Mouse (Mus musculus): ENCODE measurements at regions not wholly inside any gene's neighbourhood (a gene's known extent, or its start where the extent isn't known, plus 50 kb on each side); places are given as distances from the start of the nearest gene placed in this dataset.
A peak's percentile ranks its signal among the peaks of the same experiment; 100 is the strongest.

- no peak for TF ChIP-seq CTCF (IDR thresholded peaks at IDR 0.05; ENCODE audit: low read depth, low read length)
- TF ChIP-seq POLR2A (IDR thresholded peaks at IDR 0.05; ENCODE audit: borderline replicate concordance, low read depth, low read length): no peak
- Histone ChIP-seq H3K4me1 (ENCODE audit: control insufficient read depth, insufficient read depth, low read length) (no peaks in the 10 kb centered on the region), H3K4me3 (ENCODE audit: insufficient read depth, low read length) (no peak overlapping the region), H3K27ac (ENCODE audit: insufficient read depth, low read depth, low read length) (no peak overlapping the region)
Observed at GRCm38 (mm10) chr1:78876156-78876555, 59.6 kb downstream of the Kcne4 start.

GRCm38 (mm10) chr1:78879246-78879645 is 62.7 kb downstream of the Kcne4 start:
- Histone ChIP-seq H3K4me1 (ENCODE audit: control insufficient read depth, insufficient read depth, low read length) (no peaks in the 10 kb centered on the region), H3K27ac (ENCODE audit: insufficient read depth, low read depth, low read length) (no peak overlapping the region), H3K4me3 (ENCODE audit: insufficient read depth, low read length) (no peak overlapping the region)
- TF ChIP-seq POLR2A (IDR thresholded peaks at IDR 0.05; ENCODE audit: borderline replicate concordance, low read depth, low read length) (no peak), CTCF (IDR thresholded peaks at IDR 0.05; ENCODE audit: low read depth, low read length) (no peak)

- no peak overlapping the region for H3K4me3 ChIP-seq (ENCODE audit: insufficient read depth, low read length)
- TF ChIP-seq POLR2A (IDR thresholded peaks at IDR 0.05; ENCODE audit: borderline replicate concordance, low read depth, low read length) (no peak), CTCF (IDR thresholded peaks at IDR 0.05; ENCODE audit: low read depth, low read length) (no peak)
- H3K27ac ChIP-seq (ENCODE audit: insufficient read depth, low read depth, low read length): no peak overlapping the region
- H3K4me1 ChIP-seq (ENCODE audit: control insufficient read depth, insufficient read depth, low read length): no peaks in the 10 kb centered on the region
Observed at GRCm38 (mm10) chr1:78882455-78882854, 65.9 kb downstream of the Kcne4 start.

GRCm38 (mm10) chr1:78889241-78889640 is 72.7 kb downstream of the Kcne4 start:
- Histone ChIP-seq H3K4me3 (ENCODE audit: insufficient read depth, low read length) (no peak overlapping the region), H3K4me1 (ENCODE audit: control insufficient read depth, insufficient read depth, low read length) (0 out of 2 replicates have a peak, but pooled peaks cover under 1% of the 10 kb centered on the region), H3K27ac (ENCODE audit: insufficient read depth, low read depth, low read length) (no peak overlapping the region)
- no peak for TF ChIP-seq POLR2A (IDR thresholded peaks at IDR 0.05; ENCODE audit: borderline replicate concordance, low read depth, low read length)
- no peak for TF ChIP-seq CTCF (IDR thresholded peaks at IDR 0.05; ENCODE audit: low read depth, low read length)

- Histone ChIP-seq H3K27ac (ENCODE audit: insufficient read depth, low read depth, low read length) (no peak overlapping the region), H3K4me3 (ENCODE audit: insufficient read depth, low read length) (no peak overlapping the region), H3K4me1 (ENCODE audit: control insufficient read depth, insufficient read depth, low read length) (peaks cover 10% of the 10 kb centered on the region)
- TF ChIP-seq POLR2A (IDR thresholded peaks at IDR 0.05; ENCODE audit: borderline replicate concordance, low read depth, low read length) (no peak), CTCF (IDR thresholded peaks at IDR 0.05; ENCODE audit: low read depth, low read length) (no peak)
Observed at GRCm38 (mm10) chr1:78891344-78891743, 74.8 kb downstream of the Kcne4 start.

GRCm38 (mm10) chr1:78894301-78894700 is 77.7 kb downstream of the Kcne4 start:
- TF ChIP-seq POLR2A (IDR thresholded peaks at IDR 0.05; ENCODE audit: borderline replicate concordance, low read depth, low read length) (no peak), CTCF (IDR thresholded peaks at IDR 0.05; ENCODE audit: low read depth, low read length) (no peak)
- H3K4me3 ChIP-seq (ENCODE audit: insufficient read depth, low read length): no peak overlapping the region
- H3K27ac ChIP-seq (ENCODE audit: insufficient read depth, low read depth, low read length): no peak overlapping the region
- peaks cover 10% of the 10 kb centered on the region for H3K4me1 ChIP-seq (ENCODE audit: control insufficient read depth, insufficient read depth, low read length)

- H3K4me3 ChIP-seq (ENCODE audit: insufficient read depth, low read length): no peak overlapping the region
- H3K27ac ChIP-seq (ENCODE audit: insufficient read depth, low read depth, low read length): no peak overlapping the region
- H3K4me1 ChIP-seq (ENCODE audit: control insufficient read depth, insufficient read depth, low read length): peaks cover 10% of the 10 kb centered on the region
- TF ChIP-seq POLR2A (IDR thresholded peaks at IDR 0.05; ENCODE audit: borderline replicate concordance, low read depth, low read length) (no peak), CTCF (IDR thresholded peaks at IDR 0.05; ENCODE audit: low read depth, low read length) (no peak)
Observed at GRCm38 (mm10) chr1:78895112-78895511, 78.6 kb downstream of the Kcne4 start.

- H3K4me3 ChIP-seq (ENCODE audit: insufficient read depth, low read length): no peak overlapping the region
- no peaks in the 10 kb centered on the region for H3K4me1 ChIP-seq (ENCODE audit: control insufficient read depth, insufficient read depth, low read length)
- H3K27ac ChIP-seq (ENCODE audit: insufficient read depth, low read depth, low read length): no peak overlapping the region
- TF ChIP-seq POLR2A (IDR thresholded peaks at IDR 0.05; ENCODE audit: borderline replicate concordance, low read depth, low read length) (no peak), CTCF (IDR thresholded peaks at IDR 0.05; ENCODE audit: low read depth, low read length) (no peak)
Observed at GRCm38 (mm10) chr1:78907591-78907990, 91.0 kb downstream of the Kcne4 start.

- H3K4me1 ChIP-seq (ENCODE audit: control insufficient read depth, insufficient read depth, low read length): no peaks in the 10 kb centered on the region
- no peak overlapping the region for H3K27ac ChIP-seq (ENCODE audit: insufficient read depth, low read depth, low read length)
- no peak overlapping the region for H3K4me3 ChIP-seq (ENCODE audit: insufficient read depth, low read length)
- no peak for TF ChIP-seq POLR2A (IDR thresholded peaks at IDR 0.05; ENCODE audit: borderline replicate concordance, low read depth, low read length)
- no peak for TF ChIP-seq CTCF (IDR thresholded peaks at IDR 0.05; ENCODE audit: low read depth, low read length)
Observed at GRCm38 (mm10) chr1:78907991-78908390, 91.4 kb downstream of the Kcne4 start.

GRCm38 (mm10) chr1:78913791-78914190 is 97.2 kb downstream of the Kcne4 start:
- H3K4me1 ChIP-seq (ENCODE audit: control insufficient read depth, insufficient read depth, low read length): no peaks in the 10 kb centered on the region
- no peak overlapping the region for H3K27ac ChIP-seq (ENCODE audit: insufficient read depth, low read depth, low read length)
- TF ChIP-seq CTCF (IDR thresholded peaks at IDR 0.05; ENCODE audit: low read depth, low read length): no peak
- TF ChIP-seq POLR2A (IDR thresholded peaks at IDR 0.05; ENCODE audit: borderline replicate concordance, low read depth, low read length): no peak
- H3K4me3 ChIP-seq (ENCODE audit: insufficient read depth, low read length): peak overlapping the region; percentile 46

- Histone ChIP-seq H3K4me3 (ENCODE audit: insufficient read depth, low read length) (no peak overlapping the region), H3K27ac (ENCODE audit: insufficient read depth, low read depth, low read length) (no peak overlapping the region), H3K4me1 (ENCODE audit: control insufficient read depth, insufficient read depth, low read length) (no peaks in the 10 kb centered on the region)
- no peak for TF ChIP-seq CTCF (IDR thresholded peaks at IDR 0.05; ENCODE audit: low read depth, low read length)
- TF ChIP-seq POLR2A (IDR thresholded peaks at IDR 0.05; ENCODE audit: borderline replicate concordance, low read depth, low read length): no peak
Observed at GRCm38 (mm10) chr1:78919863-78920262, 103.3 kb downstream of the Kcne4 start.

Measured in bone marrow macrophage, adult 2 months (primary cell).